Mouse (Mus musculus) 3134 (cell line): ENCODE measurements around the gene Tango6.
"Not testable (repeated sequence)": the region's sequence is repeated elsewhere in the genome, so short reads cannot be mapped to it uniquely, and the experiment has no call there.

Source experiments
- DNase-seq: peaks from one replicate; pipeline ENCODE4 v3.0.0-alpha.2; 2011; ENCODE audit warnings: low spot score; ENCODE audit not compliant: insufficient read length; ENCODE audit errors: extremely low read depth

Gene Tango6

DNA sequence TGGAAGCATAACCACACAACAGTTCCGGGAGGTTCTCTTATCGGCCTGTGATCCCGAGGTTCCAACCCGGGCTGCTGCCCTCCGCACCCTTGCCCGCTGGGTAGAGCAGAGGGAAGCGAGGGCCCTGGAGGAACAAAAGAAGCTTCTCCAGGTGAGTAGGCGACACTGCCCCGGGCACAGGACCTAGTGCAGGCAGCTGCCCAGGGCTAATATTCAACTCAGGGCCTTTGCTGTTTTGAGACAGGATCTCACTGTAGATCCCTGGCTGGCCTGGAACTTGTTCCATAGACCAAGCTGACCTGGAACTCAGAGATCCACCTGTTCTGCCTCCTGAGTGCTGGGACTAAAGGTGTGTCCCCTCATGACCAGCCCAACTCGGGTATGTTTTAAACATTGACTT lies 59.5 kb downstream of the Tango6 start:
- no peak for DNase-seq

DNA sequence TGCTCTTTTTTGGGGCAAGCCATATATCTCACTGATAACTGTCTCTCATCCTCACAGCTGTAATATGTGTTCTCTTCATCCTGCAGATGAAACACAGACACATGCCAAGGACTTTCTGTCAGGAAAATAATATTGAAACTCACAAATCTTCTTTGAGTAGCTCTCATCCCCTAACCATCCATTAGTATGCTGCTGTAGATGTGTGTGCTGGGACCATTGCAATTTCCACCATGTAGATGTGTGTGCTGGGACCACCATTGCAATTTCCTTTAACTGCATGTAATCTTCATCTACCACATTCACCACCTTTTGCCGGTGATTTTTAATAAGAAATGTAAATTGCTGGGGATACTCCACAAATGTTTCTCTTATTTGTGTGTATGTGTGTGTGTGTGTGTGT lies 60.5 kb downstream of the Tango6 start:
- DNase-seq, result no peak

DNA sequence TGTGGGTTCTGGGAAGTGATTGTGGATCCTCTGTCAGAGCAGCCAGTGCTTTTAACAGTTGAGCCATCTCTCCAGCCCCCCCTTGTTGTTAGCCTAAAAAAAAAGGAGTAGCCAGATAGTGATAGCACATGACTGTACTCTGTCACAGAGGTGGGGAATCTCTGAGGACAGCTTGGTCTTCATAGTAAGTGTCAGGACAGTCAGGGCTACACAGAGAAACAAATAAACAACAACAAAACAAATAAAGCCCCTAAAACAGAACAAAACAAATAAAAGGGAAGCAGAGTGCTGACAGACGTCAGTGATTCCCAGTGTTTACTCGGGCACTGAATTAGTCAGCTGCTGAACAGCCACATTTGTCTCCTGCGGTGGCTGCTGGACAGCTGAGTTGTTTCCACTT lies 70.6 kb downstream of the Tango6 start:
- DNase-seq, result no peak

DNA sequence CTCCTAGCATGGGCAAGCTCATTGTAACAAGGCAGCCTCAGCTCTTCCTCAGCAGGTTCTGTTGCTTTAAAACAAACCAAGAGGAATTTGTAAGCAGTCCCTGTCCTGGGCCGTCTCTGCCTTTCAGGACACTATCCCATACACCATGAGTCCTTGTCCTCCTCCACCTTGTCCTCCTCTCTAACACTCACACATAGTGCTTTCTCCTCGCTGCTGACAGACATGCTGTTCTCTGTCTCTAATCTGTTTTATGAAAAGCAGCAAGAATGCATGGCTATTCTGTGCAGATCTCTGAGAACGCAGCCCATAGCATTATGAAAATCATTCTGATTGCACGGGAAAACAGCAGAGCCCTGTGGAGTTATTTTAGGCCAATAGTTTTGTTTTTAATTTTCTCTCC lies 78.4 kb downstream of the Tango6 start:
- DNase-seq, result no peak

DNA sequence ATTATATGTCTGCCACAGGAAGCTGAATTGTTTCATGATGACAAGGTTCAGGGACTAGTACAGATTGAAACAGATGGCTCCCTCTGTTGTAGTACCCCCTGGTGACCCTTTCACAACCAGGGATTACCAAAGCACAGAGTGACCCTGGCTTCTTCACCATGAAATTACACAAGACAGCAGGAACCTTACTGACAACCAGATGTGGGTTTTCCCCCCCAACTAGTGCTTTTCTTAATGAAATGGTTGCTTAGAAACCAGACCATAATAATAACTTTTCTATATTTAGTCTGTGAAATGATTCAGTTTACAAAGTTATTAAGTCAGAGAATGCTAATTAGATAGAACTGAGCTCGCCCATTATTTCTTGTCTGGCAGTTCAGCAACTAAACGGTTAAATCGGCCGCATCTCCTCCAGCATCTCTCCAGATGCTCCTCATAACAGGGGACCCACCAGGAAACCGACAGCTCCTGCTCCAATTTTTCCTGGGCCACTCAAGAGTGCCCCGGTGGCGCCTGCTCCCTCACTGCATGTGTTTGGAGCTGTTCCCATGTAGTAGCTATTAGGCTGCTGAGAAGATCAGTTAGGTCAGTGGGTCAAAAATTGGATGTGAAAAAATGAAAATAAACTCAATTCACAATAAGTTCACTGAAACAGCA lies 79.1 kb downstream of the Tango6 start:
- no peak for DNase-seq

DNA sequence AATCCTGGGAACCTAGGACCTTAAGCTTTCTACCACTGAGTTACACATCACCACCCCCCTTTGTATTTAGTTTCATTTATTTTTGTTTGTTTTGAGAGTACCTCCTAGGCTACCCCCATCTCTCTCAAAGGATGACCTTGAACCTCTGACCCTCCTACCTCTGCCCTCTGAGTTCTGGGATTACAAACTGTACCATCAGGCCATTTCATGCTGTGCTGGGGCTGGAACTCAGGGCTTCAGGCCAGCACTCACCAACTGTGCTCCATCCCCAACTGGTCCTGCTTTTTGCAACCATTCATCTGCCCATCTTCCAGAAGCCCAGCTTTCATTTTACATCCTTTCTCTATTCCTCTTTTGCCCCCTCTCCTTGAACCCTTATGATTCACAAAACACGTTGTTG lies 81.7 kb downstream of the Tango6 start:
- DNase-seq, result no peak

DNA sequence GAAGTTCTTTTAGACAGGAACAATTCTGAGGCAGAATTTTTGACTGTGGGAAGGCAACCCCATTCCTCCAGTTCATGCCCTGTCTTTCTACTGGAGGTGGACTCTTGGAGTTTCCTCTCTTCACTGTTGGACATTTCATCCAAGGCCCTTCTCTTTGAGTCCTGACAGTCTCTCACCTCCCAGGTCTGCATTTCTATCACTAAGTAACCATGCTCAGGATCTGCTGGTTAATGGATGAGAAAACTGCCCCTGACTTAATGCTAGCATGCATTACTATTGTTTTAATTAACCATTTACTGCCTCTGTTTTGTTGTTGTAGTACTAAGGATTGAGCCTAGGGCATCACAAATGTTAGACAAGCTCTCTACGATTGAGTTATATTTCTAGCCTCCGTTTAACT lies 82.7 kb downstream of the Tango6 start:
- no peak for DNase-seq

DNA sequence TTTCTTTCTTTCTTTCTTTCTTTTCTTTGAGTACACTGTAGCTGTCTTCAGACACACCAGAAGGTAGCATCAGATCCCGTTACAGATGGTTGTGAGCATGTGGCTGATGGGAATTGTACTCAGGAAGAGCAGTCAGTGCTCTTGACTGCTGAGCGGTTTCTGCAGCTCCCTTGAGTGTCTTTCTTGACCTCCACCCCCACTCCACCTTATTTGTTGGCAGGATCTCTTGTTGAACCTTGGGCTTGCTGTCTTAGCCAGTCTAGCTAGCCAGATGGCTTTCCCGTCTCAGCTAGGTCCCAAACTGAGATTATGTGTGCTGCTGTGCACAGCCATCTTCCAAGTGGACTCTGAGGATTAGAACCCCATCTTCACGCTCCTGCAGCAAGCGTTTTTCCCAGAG lies 83.9 kb downstream of the Tango6 start:
- DNase-seq, result no peak

DNA sequence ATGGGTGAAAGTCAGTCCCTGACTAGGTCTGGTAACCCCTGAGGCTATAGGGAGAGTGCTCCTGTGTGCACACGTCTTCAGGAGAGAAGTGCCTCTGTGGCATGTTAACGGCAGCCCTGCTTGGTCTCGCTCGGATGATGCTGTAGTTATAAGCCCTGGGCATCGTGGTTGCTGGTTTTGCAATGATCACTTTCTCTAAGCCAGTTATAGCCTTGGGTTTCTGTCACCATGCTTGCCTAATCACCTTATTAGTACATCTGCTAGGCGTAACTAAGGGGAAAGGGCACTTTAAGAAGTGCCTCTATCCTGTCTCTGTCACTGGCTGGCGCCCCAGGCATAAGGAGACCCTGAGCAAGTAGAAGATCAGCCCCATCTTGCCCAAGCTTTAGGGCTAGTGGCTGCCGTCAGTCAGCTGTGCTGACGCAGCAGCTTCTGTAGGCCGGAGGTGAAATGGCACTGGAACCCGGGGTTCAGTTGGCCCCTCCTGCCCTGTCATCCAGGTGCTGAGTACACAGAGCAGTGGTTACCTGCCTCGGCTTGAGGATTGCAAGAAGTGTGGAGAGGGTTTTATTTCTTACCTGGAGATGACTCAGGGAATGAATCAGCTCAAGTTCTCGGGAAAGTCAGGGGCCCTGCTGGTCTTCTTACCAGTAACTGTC lies 86.4 kb downstream of the Tango6 start:
- DNase-seq, result no peak

DNA sequence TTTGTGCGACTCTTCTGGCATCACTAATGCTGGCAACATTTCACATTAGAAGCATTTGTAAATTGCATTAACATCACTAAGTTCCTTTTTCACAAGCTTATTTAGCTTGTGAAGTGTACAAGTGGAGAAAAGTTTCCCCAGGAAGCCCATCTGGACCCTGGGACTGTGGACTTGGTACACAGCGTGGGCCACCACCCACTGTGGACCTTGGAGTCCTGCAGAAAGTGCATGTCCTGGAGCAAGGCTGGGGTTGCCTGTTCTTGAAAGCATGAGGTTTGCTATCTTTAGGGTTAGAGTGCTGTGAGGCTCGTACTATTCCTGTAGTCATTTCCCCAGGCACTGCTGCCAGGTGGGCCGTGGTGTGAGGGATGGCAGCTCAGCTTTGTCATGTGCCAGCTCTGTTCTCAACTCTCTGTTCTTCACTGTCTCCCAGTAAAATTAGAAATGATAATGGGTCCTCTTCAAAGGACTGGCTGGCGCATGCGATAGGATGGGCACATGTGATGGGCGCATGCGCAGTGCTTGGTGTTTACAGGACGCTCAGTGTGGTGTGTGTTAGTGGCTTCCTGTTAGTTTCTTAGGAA lies 87.8 kb downstream of the Tango6 start:
- DNase-seq, result no peak

DNA sequence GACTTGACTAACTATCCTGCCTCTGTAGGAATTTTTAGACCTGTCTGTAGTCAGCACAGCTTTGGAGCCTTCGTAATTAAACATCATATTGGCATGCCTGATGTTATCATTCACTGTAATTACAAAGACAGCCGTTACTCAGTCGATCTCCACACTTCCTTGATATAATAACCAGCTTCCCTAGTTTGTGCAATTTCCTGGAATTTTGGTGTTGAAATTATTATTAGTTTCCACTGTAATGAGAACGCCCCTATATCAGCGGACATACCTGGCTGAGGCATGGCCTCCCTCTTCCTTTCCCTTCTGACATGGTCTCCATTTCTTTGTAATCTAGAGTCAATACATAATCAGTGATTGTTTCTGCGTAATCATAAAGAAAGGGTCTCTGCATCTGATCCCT lies 89.2 kb downstream of the Tango6 start:
- DNase-seq, result no peak

DNA sequence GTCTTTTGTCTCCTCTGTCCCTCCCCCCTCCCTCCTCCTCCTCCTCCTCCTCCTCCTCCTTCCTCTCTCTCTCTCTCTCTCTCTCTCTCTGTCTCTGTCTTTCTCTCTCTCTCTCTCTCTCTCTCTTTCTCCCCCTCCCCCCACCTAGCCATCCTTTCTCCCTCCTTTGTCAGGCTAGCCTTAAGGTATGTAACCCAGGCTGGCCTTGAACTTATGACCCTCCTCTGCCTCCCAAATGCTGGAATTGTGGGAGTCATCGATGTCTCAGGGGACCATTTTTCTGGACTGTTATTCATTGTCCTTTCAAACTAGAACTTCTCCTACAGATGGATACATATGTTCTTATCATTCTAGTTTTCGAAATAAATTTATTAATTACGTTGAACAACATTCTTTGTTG lies 89.6 kb downstream of the Tango6 start:
- no peak for DNase-seq

DNA sequence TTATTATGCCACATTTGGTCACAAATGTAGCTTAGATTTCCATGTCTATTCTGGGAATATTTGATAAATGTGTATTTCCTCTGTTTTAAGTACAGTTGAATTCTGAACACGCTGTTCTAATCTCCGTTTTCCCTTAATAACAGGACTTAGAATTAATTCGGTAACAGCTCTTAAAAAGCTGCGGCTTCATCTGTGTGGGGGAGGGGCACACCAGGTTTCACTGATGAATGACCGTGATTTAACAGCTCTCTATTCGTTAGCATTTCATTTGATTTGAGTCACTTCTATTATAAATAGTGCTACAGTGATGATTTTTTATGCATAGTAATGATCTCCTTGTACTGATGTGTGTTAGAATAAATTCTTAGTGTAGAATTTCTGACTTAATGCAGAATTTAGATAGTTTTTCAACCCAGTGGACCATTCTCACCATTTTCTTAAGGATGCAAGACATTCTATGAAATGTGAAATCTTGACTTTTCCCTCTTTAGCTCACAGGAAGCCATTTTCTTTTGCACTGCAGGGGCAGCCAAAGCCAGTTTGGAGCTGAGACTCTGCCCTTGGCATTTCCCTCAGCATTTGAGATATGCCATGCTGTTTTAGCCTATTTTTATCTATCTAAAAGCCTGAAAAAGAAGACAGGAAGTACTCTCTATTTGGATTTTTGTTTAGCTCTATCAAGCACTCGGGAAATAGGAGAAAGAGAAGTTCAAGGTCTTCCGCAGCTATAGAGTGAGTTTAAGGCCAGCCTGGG lies 91.9 kb downstream of the Tango6 start:
- DNase-seq, result no peak

DNA sequence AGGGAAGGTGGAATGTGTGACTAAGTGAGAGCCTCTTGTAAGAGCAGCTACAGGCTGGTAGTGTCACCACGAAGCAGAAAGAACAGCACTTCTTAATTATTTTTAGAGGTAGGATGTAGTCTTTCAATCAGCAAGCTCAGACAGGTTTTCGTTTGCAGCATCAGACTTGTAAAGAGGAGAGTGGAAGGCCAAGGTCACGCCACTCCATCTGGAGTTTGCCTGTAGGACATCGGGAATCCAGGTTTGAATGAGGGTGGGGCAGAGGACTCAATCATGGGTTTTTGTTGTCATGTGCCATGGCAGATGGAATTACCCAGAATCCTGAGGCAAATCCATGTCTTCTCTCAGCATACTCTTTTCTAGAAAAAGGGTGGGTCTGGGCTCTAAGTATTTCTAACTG lies 106.8 kb downstream of the Tango6 start:
- DNase-seq, result no peak

DNA sequence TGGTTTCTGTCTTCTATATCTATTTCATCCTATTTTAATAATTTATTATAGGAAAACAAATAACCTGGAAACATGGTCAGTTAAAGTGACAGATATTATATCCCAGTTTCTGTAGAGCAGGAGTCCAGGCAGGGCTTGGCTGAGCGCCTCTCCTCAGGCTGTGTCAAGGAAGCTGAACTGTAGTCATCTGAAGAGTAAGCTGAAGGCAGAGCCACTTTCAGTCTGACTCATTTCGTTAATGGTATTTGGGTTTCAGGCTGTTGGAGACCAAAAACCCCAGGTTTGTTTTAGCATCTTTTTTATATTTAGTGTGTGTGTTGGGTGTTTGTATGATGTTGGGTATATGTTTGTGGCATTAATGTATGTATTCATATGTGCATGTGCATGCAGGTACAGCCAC lies 112.0 kb downstream of the Tango6 start:
- DNase-seq, result no peak

DNA sequence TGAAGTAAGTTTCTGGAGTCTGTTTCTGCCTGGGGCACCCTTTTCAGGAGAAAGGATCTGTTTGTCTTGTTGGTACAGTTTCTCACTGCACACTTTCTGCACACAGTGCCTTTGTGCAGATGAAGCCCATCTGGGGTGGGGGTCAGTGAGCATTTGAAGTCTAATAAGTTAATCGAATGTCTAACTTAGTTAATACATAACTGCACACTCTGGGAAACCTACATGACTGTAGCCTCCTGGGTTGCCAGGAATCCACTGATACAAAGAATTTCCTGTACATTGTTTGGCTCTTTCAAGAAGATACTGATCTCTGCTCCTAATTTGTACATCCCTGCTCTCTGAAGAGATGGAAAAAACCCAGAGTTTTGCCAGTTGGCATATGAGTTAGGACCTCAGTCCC lies 117.0 kb downstream of the Tango6 start:
- DNase-seq, result no peak

DNA sequence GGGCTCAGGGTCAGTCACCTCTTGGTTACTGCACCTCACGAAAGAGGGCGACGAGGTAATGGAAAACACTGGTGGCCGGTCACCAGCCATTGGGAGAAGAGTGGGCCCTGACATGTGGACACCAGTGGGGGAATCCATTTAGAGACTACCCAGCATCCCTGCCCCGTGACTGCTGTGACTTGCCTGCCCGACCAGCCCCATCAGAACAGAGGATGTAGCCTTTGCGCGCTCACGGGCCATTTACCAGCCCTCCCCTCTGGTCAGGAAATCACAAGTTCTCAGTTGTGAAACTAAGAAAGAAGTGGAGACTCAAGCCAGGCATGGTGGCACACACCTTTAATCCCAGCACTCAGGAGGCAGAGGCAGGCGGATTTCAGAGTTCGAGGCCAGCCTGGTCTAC lies 118.4 kb downstream of the Tango6 start:
- DNase-seq, result no peak

DNA sequence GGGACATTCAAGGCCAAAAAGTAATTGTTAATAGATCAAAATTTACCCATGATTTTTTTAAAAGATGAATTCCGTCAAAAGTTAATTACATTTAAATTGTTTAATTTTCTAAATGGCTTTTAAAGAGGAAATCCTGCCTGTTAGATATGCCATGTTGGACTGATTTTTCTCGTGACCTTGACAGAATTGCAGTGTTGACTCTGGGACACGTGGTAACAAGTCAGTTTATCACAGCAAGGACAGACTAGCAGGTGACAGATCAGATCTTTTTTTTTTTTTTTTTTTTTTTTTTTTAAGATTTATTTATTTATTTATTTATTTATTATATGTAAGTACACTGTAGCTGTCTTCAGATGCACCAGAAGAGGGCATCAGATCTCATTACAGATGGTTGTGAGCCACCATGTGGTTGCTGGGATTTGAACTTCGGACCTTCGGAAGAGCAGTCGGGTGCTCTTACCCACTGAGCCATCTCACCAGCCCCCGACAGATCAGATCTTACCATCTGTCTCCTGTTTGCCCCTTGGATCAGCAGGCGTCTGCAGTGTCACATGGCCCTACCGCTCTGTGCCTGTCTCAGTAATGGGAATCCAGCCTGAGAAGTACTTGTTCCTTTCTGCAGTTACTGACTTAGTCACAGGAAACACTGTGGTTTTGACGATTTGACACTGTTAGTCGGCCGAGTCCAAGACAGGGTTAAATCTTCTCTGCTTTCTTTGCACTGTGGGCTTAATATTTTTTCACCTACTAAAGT lies 119.7 kb downstream of the Tango6 start:
- not testable (repeated sequence) for DNase-seq

DNA sequence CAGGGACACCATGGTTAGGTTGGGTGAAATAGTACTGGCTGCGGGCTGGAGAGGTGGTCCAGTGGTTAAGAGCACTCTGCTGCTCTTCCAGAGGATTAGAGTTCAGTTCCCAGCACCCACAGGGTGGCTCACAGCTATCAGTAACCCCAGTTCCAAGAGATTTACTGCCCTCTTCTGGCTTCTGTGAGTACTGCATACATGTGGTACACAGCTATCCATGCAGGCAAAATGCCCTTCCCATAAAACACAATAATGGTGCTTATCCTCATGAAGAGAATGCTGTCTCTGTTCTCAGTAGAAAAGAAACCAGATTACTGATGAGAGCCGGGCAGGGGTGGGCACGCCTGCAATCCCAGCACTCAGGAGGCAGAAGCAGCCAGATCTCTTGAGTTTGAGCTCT lies 123.0 kb downstream of the Tango6 start:
- DNase-seq, result no peak

DNA sequence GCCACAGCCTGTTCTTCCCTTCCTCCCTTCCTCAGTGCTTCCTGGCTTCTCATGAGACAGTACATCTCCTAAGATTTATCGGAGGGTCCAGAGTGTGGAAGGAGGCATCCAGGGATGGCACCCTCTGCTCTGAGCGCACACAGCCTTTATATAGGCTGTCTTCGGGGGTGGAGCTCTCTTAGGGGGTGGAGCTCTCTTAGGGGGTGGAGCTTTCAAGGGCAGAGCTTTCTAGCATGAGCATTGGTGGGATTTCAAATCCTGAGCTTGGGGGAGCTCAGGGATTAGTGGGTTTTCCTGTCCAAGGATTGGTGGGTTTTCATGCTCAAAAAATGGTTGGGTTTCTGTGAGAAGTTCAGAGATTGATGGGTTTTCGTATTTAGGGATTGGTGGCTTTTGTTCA lies 124.6 kb downstream of the Tango6 start:
- no peak for DNase-seq

DNA sequence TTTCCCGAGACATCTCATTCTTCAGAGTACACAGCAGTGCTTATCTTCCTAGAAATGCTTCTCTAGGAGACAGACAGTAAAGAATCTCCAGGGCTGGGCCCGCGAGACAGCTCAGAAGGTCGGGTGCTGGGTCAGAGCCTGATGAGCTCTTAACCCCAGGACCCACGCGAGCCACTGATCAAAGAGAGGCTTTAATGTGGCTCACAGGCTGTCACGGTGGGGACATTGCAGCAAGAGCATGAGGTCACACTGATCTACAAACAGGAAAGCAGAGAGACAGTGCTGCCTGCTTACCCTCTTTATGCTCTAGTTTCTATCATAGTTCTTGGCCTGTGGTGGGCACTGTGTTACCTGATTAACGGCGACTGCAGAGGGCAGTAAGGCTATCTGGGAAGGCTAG lies 126.9 kb downstream of the Tango6 start:
- DNase-seq, result no peak
